Mouse (Mus musculus) right cerebral cortex, adult 2 months (tissue): Measurements from ENCODE around the gene Mpp1.

Experiments used
- DNase-seq, 2 experiments: peaks; one replicate each; pipeline ENCODE4 v3.0.0; 2021 to 2022; ENCODE audit warnings: low spot score in 2 of 2

The Mpp1 gene

DNA sequence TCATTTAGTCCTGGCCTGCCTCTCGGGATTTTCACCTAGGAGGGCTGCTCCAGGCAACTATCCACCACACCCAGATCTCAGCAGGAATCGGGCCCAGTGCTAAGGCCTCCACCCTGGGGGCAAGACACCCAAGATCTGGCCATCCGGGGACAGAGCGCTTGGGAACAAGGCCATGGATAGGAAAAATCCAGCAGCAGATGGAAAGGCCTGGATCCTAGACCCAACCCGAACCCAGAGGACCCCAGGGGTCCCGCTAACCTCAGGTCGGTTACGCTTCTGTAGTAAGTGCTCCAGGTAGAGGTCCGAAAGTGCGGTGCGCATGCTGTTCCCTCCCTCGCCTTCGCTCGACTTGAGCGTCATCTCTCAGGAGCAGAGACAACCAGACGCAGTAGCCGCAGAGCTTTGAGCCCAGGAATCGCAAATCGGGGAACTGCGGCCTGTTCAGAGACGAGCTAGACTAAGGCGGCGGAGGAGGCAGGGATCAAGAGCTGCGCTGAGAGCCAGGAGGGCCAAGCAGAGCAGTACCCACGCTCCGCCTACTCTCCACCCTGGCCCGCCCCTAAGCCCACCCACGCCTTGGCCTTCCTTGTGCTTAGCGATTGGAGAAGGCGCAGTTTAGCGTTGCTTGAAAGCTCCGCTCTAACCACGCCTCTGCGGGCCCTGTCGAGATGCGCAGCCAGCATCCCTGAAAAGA is at the start of gene Mpp1:
Gene Mpp1, minus strand, starts transcription at position 550 of the 694 bp plus-strand sequence.
- peak; percentile 59 to 67 for DNase-seq

DNA sequence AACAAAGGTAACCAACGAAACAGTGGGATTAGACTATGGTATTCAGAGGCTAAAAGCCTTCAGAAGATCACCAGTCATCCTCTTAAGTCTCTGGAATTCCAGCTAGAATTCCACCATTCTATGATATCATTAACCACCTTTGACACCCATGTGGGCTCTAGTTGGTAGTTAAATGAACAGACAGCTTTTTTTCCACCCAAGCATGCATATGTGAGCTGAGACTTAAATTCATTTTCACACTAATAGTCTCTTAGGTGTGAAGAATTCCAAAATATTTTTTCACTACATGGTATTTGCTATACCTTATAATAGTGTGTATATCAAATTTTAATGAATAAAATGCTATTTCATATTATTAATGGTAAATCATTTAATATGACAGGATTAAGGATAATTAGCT is 32.9 kb upstream of the Mpp1 start, which contains the start of gene Smim9:
Gene Smim9, minus strand, starts transcription at position 101 of the 400 bp plus-strand sequence.
- DNase-seq = no peak

DNA sequence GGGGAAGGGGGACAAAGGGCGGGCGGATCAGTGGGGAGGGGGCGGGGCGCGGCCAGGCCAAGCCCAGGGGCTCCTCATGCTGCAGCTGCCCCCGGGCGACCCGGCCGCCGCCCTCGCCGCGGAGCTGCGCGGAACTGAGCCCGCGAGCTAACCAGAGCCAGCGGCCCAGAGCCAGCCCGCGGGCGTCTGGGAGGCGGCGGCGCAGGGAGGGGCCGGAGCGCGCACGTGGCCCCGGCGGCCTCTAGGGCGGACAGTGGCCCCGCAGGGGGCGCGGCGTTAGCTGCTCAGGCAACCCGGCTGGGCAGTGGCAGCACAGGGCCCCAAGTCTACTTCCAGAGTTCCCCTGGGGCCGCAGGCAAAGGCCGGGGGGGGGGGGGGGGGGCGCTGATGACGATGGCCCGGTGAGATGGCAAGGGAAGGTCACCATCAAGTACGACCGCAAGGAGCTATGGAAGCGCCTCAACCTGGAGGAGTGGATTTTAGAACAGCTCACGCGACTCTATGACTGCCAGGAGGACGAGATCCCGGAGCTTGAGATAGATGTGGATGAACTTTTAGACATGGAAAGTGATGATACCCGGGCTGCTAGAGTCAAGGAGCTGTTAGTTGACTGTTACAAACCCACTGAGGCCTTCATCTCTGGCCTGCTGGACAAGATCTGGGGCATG is 24.9 kb upstream of the Mpp1 start:
- peak in 1 of 2 experiments; percentile 1 for DNase-seq

GRCm38 (mm10) chrX:75152249-75152648 is 21.4 kb upstream of the Mpp1 start:
- DNase-seq = no peak

- no peak for DNase-seq
These were observed 19.5 kb upstream of the Mpp1 start for GRCm38 (mm10) chrX:75150304-75150703.

DNA sequence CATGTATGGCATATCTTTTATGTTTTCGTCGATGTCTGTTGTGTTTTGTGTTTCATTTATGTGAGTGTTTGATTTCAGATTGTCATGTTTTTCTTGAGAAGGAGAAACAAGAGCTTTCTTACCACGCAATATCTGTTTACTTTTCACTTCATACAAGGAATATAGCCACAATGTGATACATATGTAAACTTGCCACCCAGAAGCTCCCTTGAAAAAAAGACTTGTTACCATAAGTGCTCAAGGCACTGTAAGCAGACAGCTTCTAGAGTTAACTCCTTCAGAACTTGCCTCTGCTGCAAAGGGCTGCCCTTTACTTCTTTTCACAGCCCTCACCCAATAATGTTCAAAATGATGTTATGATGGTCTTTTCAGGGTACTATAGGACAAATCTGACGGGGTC is 17.6 kb upstream of the Mpp1 start:
- DNase-seq = no peak

GRCm38 (mm10) chrX:75143124-75143555 is 12.3 kb upstream of the Mpp1 start:
- peak in 1 of 2 experiments; percentile 18 for DNase-seq

DNA sequence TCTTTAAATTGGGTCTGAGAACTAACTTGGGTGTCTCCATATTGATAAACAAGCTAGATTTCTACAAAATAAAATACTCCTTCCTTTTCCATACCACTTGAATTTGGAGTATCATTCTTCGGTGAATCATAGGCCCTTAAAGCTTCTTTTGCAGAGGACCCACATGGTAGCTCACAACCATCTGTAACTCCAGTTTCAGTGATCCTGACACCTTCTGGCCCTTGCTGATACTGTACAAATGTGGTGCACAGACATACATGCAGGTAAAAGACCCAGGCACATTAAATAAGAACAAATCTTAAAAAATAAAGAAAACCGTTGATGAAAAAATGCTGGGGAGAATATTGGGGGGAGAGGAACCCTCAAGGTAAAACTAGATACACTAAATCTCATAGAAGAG is 7.4 kb upstream of the Mpp1 start:
- DNase-seq = no peak

GRCm38 (mm10) chrX:75137729-75138128 is 6.9 kb upstream of the Mpp1 start:
- no peak for DNase-seq

DNA sequence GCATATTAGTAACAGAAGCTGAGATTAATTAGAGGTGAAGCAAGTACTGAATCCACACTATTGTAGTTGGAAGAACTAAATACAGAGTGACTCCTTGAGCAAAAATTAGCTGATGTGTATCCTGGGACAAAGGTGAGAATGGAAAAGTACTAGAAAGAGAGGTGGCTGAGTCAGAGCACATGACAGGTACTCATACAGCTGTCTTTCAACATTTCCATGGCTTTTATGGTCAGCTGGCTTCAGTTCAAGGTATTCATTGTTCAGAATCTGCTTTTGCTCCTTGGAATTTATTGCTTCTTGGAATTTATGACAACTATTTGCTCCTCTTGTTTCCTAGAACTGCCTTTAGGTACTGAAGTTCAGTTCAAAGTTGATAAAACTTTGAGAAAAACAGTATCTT is 6.1 kb upstream of the Mpp1 start:
- DNase-seq = no peak

DNA sequence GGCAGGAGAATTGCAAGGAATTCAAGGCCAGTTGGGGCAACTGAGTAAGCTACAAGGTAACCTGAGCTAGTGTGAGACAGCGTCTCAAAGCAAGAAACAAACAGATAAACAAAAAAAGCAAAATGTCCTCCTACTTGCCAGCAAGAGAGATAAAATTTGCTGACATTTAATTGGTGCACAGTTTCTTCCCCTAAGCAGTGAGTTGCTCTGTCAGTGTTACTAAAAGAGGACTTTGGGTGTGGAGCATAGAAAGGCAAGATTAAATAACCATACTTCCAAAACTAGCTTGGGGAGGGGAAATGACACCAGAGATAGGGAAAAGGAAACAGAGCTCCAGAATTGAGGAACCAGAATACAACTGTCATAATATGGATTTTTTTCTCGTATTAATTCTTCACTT is 1.3 kb downstream of the Mpp1 start:
- no peak for DNase-seq

DNA sequence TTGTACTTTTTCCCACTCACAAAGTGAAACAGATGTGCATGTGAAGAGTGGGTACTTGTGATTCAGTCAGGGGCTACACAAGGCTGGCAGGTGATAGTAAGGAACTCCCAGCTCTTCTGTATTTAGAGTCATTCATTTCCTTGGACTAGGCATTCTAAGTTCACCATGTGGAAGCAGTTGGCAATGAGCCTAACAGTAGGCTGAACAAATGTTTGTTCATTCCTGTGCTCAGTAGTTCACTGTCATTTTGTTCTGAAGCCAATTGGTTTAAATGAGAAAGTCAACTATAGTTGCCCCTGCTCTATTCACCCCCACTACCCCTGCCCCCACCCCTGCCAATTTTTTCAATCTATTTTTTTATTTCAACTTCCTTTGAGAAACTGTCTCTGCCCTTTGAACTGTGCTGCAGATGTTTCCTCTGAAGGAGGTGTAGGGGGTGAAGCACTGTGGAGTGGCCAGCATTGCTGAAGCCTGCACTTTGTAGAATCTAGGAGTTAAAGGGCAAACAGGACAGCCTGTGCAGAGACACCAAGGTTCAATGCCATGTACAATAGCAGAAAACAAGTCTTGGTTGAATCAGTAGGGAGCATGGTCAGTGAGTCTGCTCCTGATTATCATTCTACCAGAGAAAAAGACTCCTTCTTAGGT is 2.4 kb downstream of the Mpp1 start:
- no peak for DNase-seq

- no peak for DNase-seq
These were observed 3.9 kb downstream of the Mpp1 start for GRCm38 (mm10) chrX:75126893-75127292.

- no peak for DNase-seq
These were observed 5.2 kb downstream of the Mpp1 start for GRCm38 (mm10) chrX:75125606-75126005.

GRCm38 (mm10) chrX:75115550-75115949 is 15.3 kb downstream of the Mpp1 start:
- no peak for DNase-seq

GRCm38 (mm10) chrX:75102293-75102692 is 28.5 kb downstream of the Mpp1 start:
- DNase-seq = no peak

DNA sequence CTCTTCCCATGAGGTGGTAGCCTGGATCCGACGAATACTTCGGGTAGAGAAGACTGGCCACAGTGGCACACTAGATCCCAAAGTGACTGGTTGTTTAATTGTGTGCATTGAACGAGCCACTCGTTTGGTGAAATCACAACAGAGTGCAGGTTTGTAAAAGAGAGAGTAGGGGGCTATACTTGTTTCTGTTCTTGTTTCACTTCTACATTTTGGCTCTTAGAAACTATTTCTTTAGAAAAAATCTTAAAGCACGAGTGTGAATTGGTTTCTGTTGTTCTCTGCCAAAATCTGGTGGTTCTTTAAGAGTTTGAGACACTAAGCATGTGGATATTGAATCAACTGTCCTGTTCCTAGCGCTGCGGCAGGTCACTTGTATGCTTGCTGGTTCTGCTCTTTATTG is 32.0 kb downstream of the Mpp1 start:
- no peak for DNase-seq

DNA sequence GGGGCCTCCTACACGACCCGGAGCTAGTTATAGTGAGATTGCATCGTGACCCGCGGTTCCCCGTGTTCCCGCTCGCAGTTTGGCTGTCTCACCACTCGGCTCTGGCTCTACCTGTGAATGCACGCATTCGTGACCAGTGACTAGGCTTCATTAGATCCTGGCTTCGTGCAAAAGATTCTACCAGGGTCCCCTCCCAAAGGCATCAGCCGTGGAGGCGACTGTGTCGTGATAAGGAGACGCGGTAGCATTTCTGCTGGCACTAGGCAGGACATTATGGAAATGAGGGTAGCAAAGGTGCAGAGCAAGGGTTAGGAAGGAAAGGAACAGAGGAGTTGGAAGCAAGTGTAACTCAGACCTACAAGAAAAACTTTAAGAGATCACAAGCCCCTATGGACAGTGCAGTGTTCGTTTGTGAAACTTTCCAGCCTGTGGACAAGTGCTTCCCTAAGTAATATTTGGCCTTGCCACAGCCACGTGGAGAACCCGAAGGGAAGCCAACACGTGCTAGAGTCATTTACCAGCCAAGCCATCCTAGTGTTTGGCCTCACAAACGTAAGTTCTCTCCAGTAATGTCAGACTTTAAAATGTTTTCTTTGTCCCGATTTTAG is 34.5 kb downstream of the Mpp1 start:
- DNase-seq = no peak

DNA sequence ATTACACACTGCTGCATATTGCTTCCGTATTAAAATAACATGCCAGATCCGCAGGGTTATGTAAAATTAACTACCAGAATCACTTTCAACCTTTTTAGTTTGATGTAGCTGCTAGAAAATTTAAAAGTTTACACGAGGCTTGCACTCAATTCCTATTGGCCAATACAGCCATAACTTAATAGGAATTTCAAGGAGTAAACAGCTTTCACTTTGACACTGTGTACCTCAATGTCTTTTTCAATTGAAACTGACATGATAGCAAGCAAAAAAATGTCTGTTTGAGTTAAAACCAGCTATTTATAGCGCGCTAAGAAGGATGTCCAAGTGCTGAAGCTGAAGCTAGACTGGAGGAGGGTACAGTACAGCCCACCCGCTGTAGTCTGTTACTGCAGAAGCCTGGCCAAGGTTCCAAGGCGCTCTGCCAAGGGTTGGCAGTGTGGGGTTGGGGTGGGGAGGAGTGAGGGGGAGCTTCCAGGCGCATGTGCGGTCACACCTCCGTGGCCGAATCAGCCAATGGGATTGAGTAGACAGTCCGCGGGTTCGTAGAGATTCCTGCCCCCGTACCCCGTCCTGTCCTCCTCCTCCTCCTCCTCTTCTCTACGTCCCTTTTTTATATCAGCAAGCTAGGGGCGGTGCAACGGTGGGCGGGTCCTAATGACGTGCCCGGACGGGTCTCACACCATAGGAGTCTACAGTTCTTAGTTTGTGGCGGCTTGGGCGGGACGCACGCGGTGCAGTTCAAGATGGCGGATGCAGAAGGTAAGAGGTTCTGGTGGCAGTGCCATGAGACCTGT is 35.2 kb downstream of the Mpp1 start, which contains the start of gene Dkc1:
Gene Dkc1, plus strand, starts transcription at position 486 of the 794 bp plus-strand sequence.
- DNase-seq = peak; percentile 83 to 85

GRCm38 (mm10) chrX:75085654-75086053 is 45.2 kb downstream of the Mpp1 start:
- no peak for DNase-seq

- peak; percentile 19 to 34 for DNase-seq
These were observed 45.9 kb downstream of the Mpp1 start, which contains the start of gene Gab3 for GRCm38 (mm10) chrX:75084774-75085508. TSS of gene Gab3 (minus strand) at chrX:75085458.
